Mouse (Mus musculus) ES-Bruce4 (cell line): Measurements from ENCODE around the gene Wdr49.

ENCODE experiments used
- CTCF ChIP-seq: IDR thresholded peaks from one replicate; pipeline ENCODE4 v1.8.1; 2011; ENCODE audit warnings: low read depth, low read length
- EP300 ChIP-seq: IDR thresholded peaks from 2 replicates; pipeline ENCODE4 v1.6.1; 2011; ENCODE audit warnings: low read depth, low read length; ENCODE audit not compliant: insufficient read depth

- TF ChIP-seq EP300: no peak
- TF ChIP-seq CTCF: no peak
These were observed 17.3 kb upstream of the Wdr49 start for GRCm38 (mm10) chr3:75498961-75499960.
